Mouse (Mus musculus) cerebellum, adult (tissue): Measurements from ENCODE around the gene Cacna1g.
A peak's percentile ranks its signal among the peaks of the same experiment; 100 is the strongest.

ENCODE experiments used
- ATAC-seq: cut with Nextera tagmentation; 2 replicates; pipeline ENCODE4 v1.9.2; 2017; ENCODE audit warnings: mild to moderate bottlenecking, moderate library complexity, mixed read lengths; ENCODE audit not compliant: insufficient number of reproducible peaks, low FRiP score, low TSS enrichment

The Cacna1g gene

GRCm38 (mm10) chr11:94374276-94374948, 99.6 kb downstream of the Cacna1g start:
- ATAC-seq = no peak

- no peak for ATAC-seq
Measured at GRCm38 (mm10) chr11:94370809-94371208, 103.2 kb downstream of the Cacna1g start.

DNA sequence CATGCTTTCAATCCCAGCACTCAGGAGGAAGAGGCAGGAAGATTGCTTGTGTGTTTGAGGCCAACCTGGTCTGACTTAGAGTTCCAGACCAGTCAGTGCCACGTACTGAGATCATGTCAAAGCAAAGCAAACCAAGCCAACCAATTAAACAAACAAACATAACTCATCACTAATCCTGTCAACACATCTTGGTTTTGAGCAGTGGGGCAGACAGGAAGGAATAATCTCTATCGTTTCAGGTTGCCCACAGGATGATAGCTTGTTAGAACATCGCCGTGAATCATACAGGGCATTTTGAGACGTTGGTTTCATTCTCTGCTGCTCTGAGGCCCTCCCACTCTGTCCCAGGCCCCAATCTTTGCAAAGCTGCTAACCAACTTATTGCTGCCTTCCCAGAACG, 104.0 kb downstream of the Cacna1g start:
- ATAC-seq = no peak

DNA sequence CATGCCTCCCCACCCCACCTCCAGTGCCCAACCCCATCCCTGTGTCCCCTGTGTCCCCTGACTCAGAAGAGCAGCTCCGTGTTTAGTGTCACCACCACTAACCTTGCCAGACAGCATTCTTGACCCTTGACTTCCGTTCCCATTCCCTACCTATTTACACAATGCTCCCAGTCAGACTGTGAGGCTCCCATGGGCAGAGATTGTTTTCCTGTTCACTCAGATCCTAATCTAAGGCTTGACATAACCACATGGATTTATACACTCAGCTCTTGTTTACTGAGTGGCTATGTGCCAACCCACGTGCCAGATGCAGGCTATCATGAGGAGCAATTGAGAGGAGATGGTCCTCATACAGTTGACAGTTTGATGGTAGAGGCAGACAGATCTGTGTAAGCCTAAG, 108.7 kb downstream of the Cacna1g start:
- no peak for ATAC-seq

DNA sequence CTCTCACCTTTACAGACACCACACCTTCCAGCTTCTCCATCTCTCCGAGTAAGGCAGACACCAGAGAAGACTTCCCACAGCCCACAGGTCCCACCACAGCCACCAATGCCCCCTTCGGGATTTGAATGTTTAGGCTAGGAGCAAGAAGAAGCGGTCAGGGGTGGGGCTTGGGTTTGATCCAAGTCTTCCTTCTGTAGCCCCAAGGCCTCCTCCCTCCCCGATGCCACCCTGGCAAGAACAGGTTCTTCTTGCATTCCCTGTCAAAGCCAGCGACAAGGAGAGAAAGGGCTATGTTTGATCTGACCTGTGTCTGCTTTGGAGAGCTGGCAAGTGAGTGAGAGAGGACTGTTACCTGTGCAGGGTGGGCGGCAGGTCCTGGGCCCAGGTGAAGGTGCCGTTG, 110.3 kb downstream of the Cacna1g start:
- no peak for ATAC-seq

- ATAC-seq = no peak
Measured at GRCm38 (mm10) chr11:94362101-94362500, 111.9 kb downstream of the Cacna1g start.

- peak; percentile 67; the same call in 1 of the 2 replicates for ATAC-seq
Measured at GRCm38 (mm10) chr11:94361166-94361870, 112.7 kb downstream of the Cacna1g start.

DNA sequence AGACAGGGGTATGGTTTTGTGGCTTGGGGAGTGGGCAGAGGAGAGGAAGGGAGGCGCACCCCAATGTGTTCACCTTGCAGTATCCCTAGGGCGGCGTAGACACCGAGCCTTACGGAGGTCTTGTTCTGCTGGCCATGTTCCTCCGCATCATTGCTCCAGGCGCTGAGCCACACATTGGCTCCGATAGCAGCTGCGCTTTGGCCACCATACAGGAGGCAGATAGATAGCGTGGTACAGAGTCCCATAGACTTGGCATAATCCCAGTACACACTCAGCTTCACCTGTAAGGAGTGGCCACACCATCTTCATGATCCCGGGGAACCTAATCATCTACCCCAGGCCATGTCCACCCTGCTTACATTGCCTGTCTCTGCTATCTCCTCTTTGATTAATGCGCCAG, 114.8 kb downstream of the Cacna1g start:
- ATAC-seq = no peak
